Mouse (Mus musculus) limb, embryonic 15.5 days (tissue): Measurements from ENCODE around the gene Tmem107. TPM values are rescaled to one million over a fixed set of nuclear protein-coding genes. Genes with fewer than 3 reads are reported as not detected.
A peak's percentile ranks its signal among the peaks of the same experiment; 100 is the strongest.

ENCODE experiments used
- ATAC-seq: fragments of 200-750 bp; cut with Nextera tagmentation; 2 replicates; pipeline ENCODE4 v1.8.0; 2017; ENCODE audit warnings: low read depth, moderate TSS enrichment; ENCODE audit not compliant: insufficient number of reproducible peaks, low FRiP score, low TSS enrichment
- H3K27ac ChIP-seq: fragments of 300-500 bp; sonication (generic); 2 replicates; pipeline ENCODE4 v1.5.1; 2015; ENCODE audit warnings: moderate library complexity, mild to moderate bottlenecking, inconsistent platforms
- H3K27me3 ChIP-seq: fragments of 300-500 bp; sonication (generic); 2 replicates; pipeline ENCODE4 v1.6.1; 2015; ENCODE audit warnings: inconsistent platforms
- H3K36me3 ChIP-seq: fragments of 300-500 bp; sonication (generic); 2 replicates; pipeline ENCODE4 v1.6.1; 2015; ENCODE audit warnings: inconsistent platforms
- H3K4me1 ChIP-seq: fragments of 300-500 bp; sonication (generic); 2 replicates; pipeline ENCODE4 v1.6.1; 2015; ENCODE audit warnings: inconsistent platforms
- H3K4me2 ChIP-seq: fragments of 300-500 bp; sonication (generic); 2 replicates; pipeline ENCODE4 v1.6.1; 2015; ENCODE audit warnings: mild to moderate bottlenecking, inconsistent platforms
- H3K4me3 ChIP-seq: fragments of 300-500 bp; sonication (generic); 2 replicates; pipeline ENCODE4 v1.5.1; 2015; ENCODE audit warnings: mild to moderate bottlenecking, inconsistent platforms
- H3K9ac ChIP-seq: fragments of 300-500 bp; sonication (generic); 2 replicates; pipeline ENCODE4 v1.6.1; 2015; ENCODE audit warnings: inconsistent platforms
- H3K9me3 ChIP-seq: fragments of 300-500 bp; sonication (generic); 2 replicates; pipeline ENCODE4 v1.6.1; 2016; ENCODE audit warnings: inconsistent platforms
- WGBS: fragments of 180-500 bp; shearing (Covaris S2); methylation state at CpG from one replicate; pipeline ENCODE4 v1.1.7; 2015; 5-methylcytosine and 5-hydroxymethylcytosine counted together
- polyA plus RNA-seq: library from polyadenylated mRNA; unstranded; fragments of >200 nt; fragmentation: Nextera tagmentation; extraction: Ambion mirVana; gene quantifications from 2 replicates; pipeline ENCODE4 v1.2.1, GENCODE M21; 2015

Gene Tmem107
- polyA plus RNA-seq, 1 experiment from 2014 or later: 64.8 TPM

DNA sequence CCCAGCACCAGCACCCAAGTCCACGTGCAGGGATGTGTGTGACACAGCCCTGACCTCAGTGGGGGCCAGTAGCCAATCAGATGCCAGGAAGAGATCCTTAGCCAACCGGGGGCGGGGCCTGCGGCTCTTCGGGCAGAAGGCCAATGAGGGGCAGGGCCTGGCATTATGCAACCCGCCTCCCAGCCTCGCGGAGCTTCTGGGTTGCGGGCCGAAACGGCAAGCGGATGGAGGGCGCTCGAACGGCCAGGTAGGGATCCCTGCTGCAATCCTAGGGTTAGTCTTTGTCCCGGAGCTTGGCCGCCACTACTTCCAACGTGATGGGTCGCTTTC lies 28.1 kb downstream of the Tmem107 start:
- no peak for ATAC-seq
- Histone ChIP-seq H3K27ac (peak overlapping the region; percentile 96), H3K4me2 (peak overlapping the region; percentile 90), H3K4me1 (peaks cover 53% of the 10 kb centered on the region), H3K4me3 (peak overlapping the region; percentile 64), H3K27me3 (no peaks in the 10 kb centered on the region), H3K9me3 (no peaks in the 10 kb centered on the region), H3K36me3 (peaks cover 34% of the 10 kb centered on the region), H3K9ac (peak overlapping the region; percentile 68)
- 0% methylated on average over 19 of the region's 19 CpGs for WGBS

DNA sequence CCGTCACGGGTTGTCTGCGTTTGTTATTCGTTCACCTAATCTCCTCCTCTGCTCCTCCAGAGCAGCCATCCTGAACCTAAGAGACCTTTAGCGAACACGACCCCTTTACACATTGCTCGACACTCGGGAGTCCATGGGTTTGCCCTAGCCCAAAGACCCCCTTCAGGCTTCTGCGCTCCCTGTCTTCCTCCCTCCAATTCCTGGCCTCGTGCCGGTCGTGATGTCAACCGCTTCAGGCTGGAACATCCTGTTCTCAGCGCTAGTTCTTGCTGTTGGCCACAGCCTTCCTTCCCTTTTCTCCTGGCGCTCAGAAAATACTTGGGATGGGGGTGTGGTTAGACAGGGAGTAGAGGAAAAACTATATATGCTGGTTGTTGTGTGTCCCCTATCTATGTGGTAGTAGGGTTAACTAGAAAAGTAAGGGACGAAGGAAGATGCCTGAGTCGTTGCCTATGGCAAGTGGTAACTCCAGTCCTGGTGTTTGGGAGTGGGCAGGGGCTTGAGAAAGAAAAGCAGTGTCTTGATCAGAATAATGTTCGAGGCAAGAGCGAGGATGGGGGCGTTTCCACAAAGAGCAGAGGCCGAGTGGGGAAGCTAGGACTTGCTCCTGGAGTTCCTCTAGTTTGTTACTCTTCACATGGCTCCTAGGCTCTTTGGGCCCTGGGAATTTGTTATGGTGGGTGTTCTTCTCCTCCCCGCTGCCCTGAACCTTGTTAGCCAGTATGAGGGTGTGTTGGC lies 28.7 kb downstream of the Tmem107 start:
- peaks cover 40% of the 10 kb centered on the region for H3K36me3 ChIP-seq
- no peaks in the 10 kb centered on the region for H3K27me3 ChIP-seq
- H3K4me1 ChIP-seq: peaks cover 48% of the 10 kb centered on the region
- ATAC-seq: no peak
- peak overlapping the region; percentile 96 for H3K27ac ChIP-seq
- peak overlapping the region; percentile 64 for H3K4me3 ChIP-seq
- H3K9me3 ChIP-seq: no peaks in the 10 kb centered on the region
- H3K4me2 ChIP-seq: peak overlapping the region; percentile 90
- H3K9ac ChIP-seq: peak overlapping the region; percentile 68
- WGBS: under 1% methylated on average over 22 of the region's 22 CpGs

DNA sequence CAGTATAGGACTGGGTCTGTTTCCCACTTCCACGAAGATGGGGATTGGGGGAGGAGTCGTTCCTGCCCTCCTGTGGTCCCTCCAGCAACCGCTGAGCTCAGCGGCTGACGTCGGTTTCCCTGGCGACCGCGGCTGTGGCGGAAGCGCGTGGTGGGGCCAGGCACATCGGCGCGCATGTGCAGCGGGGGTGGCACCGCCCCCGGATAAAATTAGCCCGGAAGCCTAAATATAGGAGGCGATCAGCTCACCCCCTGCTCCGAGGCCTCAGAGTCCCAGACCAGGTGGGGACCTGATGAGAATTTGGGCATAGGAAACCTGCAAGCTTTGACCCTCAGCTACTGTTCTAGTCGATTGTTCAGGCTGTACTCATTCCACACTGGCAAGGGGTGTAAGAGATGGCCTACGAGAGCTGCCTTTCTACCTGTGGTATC lies 29.3 kb downstream of the Tmem107 start:
- no peak for ATAC-seq
- H3K4me1 ChIP-seq: peaks cover 45% of the 10 kb centered on the region

GRCm38 (mm10) chr11:69100639-69101360 lies 30.2 kb downstream of the Tmem107 start:
- peaks cover 44% of the 10 kb centered on the region for H3K4me1 ChIP-seq
- H3K36me3 ChIP-seq: peaks cover 55% of the 10 kb centered on the region
- H3K27me3 ChIP-seq: no peaks in the 10 kb centered on the region
- H3K4me2 ChIP-seq: peak overlapping the region; percentile 90
- no peaks in the 10 kb centered on the region for H3K9me3 ChIP-seq
- H3K27ac ChIP-seq: peak overlapping the region; percentile 96
- H3K9ac ChIP-seq: 0 out of 2 replicates have a peak overlapping the region, but pooled peaks have one; percentile 0
- 89% methylated on average over 20 of the region's 20 CpGs for WGBS
- ATAC-seq: no peak
- peak overlapping the region; percentile 64 for H3K4me3 ChIP-seq

More for the DNA sequence above, 29.3 kb downstream of the Tmem107 start:
- Histone ChIP-seq H3K36me3 (peaks cover 46% of the 10 kb centered on the region), H3K27ac (peak overlapping the region; percentile 96), H3K9me3 (no peaks in the 10 kb centered on the region), H3K4me2 (peak overlapping the region; percentile 90), H3K9ac (0 out of 2 replicates have a peak overlapping the region, but pooled peaks have one; percentile 12), H3K27me3 (no peaks in the 10 kb centered on the region), H3K4me3 (peak overlapping the region; percentile 64)
- under 1% methylated on average over 23 of the region's 23 CpGs for WGBS

GRCm38 (mm10) chr11:69101604-69102402 lies 31.2 kb downstream of the Tmem107 start:
- H3K27me3 ChIP-seq: no peaks in the 10 kb centered on the region
- ATAC-seq: no peak
- H3K9ac ChIP-seq: no peak overlapping the region
- no peaks in the 10 kb centered on the region for H3K9me3 ChIP-seq
- H3K4me3 ChIP-seq: no peak overlapping the region
- peaks cover 65% of the 10 kb centered on the region for H3K36me3 ChIP-seq
- peaks cover 39% of the 10 kb centered on the region for H3K4me1 ChIP-seq
- H3K4me2 ChIP-seq: no peak overlapping the region
- 87% methylated on average over 19 of the region's 21 CpGs for WGBS
- no peak overlapping the region for H3K27ac ChIP-seq

- WGBS: 89% methylated on average over 7 of the region's 7 CpGs
- ATAC-seq: no peak
- H3K4me3 ChIP-seq: no peak overlapping the region
- peaks cover 71% of the 10 kb centered on the region for H3K36me3 ChIP-seq
- H3K9ac ChIP-seq: no peak overlapping the region
- H3K4me1 ChIP-seq: peaks cover 35% of the 10 kb centered on the region
- H3K27me3 ChIP-seq: no peaks in the 10 kb centered on the region
- no peak overlapping the region for H3K4me2 ChIP-seq
- H3K27ac ChIP-seq: no peak overlapping the region
- H3K9me3 ChIP-seq: no peaks in the 10 kb centered on the region
Observed at GRCm38 (mm10) chr11:69102403-69102725, 31.8 kb downstream of the Tmem107 start.

GRCm38 (mm10) chr11:69103121-69103520 lies 32.5 kb downstream of the Tmem107 start:
- Histone ChIP-seq H3K9ac (no peak overlapping the region), H3K9me3 (no peaks in the 10 kb centered on the region), H3K36me3 (peaks cover 78% of the 10 kb centered on the region), H3K27ac (no peak overlapping the region), H3K27me3 (no peaks in the 10 kb centered on the region), H3K4me3 (no peak overlapping the region), H3K4me2 (no peak overlapping the region), H3K4me1 (peaks cover 28% of the 10 kb centered on the region)
- ATAC-seq: no peak
- 95% methylated on average over 14 of the region's 14 CpGs for WGBS

DNA sequence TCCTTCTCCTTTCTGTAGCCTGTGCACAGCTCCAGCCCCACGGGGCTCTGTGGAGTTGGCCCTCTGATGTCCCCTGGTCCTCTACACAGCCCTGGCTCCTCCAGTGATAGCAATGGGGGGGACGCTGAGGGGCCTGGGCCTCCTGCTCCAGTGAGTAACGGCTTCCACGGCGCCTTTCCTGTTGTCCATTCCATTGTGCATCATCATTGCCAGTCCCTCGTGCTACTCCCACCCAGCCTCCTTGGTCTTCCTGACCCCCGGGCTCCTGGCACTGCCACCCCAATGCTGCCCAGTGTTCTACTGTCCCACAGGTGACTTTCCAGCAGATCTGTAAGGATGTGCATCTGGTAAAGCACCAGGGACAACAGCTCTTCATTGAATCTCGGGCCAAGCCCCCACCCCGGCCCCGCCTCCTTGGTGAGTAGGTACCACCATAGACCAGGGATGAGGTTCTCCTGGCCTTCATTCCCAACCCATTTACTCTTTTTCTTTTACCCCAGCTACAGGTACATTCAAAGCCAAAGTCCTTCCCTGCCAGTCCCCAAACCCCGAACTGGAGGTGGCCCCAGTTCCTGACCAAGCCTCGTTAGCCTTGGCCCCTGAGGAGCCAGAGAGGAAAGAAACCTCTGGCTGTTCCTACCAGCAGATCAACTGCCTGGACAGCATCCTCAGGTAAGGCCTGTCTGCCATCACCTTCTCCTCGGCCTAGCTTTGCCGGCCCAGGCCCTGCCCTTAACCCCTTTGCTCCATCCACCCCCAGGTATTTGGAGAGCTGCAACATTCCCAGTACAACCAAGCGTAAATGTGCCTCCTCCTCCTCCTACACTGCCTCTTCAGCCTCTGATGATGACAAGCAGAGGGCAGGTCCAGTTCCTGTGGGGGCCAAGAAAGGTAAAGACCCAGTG lies 33.2 kb downstream of the Tmem107 start:
- Histone ChIP-seq H3K36me3 (peaks cover 85% of the 10 kb centered on the region), H3K4me3 (no peak overlapping the region), H3K9me3 (no peaks in the 10 kb centered on the region), H3K4me2 (no peak overlapping the region), H3K27ac (no peak overlapping the region), H3K27me3 (no peaks in the 10 kb centered on the region), H3K9ac (no peak overlapping the region), H3K4me1 (peaks cover 21% of the 10 kb centered on the region)
- no peak for ATAC-seq
- 91% methylated on average over 15 of the region's 15 CpGs for WGBS

DNA sequence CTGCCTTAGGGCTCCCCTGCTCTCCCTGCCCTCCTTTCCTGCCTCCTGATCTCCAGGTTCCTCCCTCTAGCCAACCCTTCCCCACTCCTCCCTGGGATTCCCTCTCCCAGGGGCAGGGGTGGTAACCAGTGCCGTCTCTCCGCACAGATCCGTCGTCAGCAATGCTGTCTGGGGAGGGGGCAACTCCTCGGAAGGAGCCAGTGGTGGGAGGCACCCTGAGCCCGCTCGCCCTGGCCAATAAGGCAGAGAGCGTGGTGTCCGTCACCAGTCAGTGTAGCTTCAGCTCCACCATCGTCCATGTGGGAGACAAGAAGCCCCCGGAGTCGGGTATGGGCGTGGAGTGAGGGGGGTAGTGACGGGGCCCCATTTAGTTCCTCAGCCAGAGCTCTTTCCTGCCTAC lies 33.9 kb downstream of the Tmem107 start:
- Histone ChIP-seq H3K4me3 (no peak overlapping the region), H3K36me3 (peaks cover 92% of the 10 kb centered on the region), H3K27me3 (no peaks in the 10 kb centered on the region), H3K9me3 (no peaks in the 10 kb centered on the region), H3K9ac (no peak overlapping the region), H3K4me1 (peaks cover 14% of the 10 kb centered on the region), H3K4me2 (no peak overlapping the region), H3K27ac (no peak overlapping the region)
- WGBS: 89% methylated on average over 14 of the region's 14 CpGs
- no peak for ATAC-seq

DNA sequence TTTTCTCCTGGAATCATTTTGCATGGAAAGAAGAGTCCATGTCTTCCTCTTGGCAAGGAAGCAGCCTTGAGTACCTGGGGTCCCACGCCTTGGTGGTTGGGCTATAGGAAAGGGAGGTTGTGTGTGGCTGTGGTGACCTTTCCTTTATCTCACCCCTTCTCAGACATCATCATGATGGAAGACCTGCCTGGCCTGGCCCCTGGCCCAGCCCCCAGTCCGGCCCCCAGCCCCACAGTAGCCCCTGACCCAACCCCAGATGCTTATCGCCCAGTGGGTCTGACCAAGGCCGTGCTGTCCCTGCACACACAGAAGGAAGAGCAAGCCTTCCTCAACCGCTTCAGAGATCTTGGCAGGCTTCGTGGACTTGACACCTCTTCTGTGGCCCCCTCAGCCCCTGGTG lies 34.6 kb downstream of the Tmem107 start:
- no peaks in the 10 kb centered on the region for H3K27me3 ChIP-seq
- no peak overlapping the region for H3K4me3 ChIP-seq
- H3K4me2 ChIP-seq: no peak overlapping the region
- no peak overlapping the region for H3K27ac ChIP-seq
- peaks cover 94% of the 10 kb centered on the region for H3K36me3 ChIP-seq
- peaks cover 7% of the 10 kb centered on the region for H3K4me1 ChIP-seq
- no peak overlapping the region for H3K9ac ChIP-seq
- ATAC-seq: no peak
- WGBS: 90% methylated on average over 6 of the region's 6 CpGs
- H3K9me3 ChIP-seq: no peaks in the 10 kb centered on the region

GRCm38 (mm10) chr11:69105796-69106195 lies 35.2 kb downstream of the Tmem107 start:
- Histone ChIP-seq H3K27ac (no peak overlapping the region), H3K4me2 (no peak overlapping the region), H3K4me1 (peaks cover 2% of the 10 kb centered on the region; the same call in 1 of the 2 replicates), H3K4me3 (no peak overlapping the region), H3K36me3 (peaks cover 89% of the 10 kb centered on the region), H3K9ac (no peak overlapping the region), H3K9me3 (no peaks in the 10 kb centered on the region), H3K27me3 (no peaks in the 10 kb centered on the region)
- no peak for ATAC-seq
- 77% methylated on average over 2 of the region's 2 CpGs for WGBS
